ENCODE assay signal across 8 mouse cellular contexts in genomic region chr10:78438094-78438493, GRCm38 (mm10). TPM values are rescaled to one million over a fixed set of nuclear protein-coding genes. Genes with fewer than 3 reads are reported as not detected.
DNase-seq lines count a peak whose midpoint lies in the region; ATAC-seq lines count a peak whose summit lies in the region.

No protein-coding gene starts in this region.

- no peak overlapping the region for H3K9ac ChIP-seq in forebrain, embryonic 12.5 days
- H3K9ac ChIP-seq in hindbrain, embryonic 13.5 days = no peak overlapping the region

- H3K4me3 ChIP-seq in forebrain, embryonic 12.5 days (replicated peaks) = no peak overlapping the region
- no peak overlapping the region for H3K4me3 ChIP-seq in hindbrain, embryonic 13.5 days
- H3K4me3 ChIP-seq in midbrain, embryonic 10.5 days = no peak overlapping the region

- peak; percentile 65 for DNase-seq in Muller cell, postnatal 12 days (ENCODE audit: inconsistent ontology term)
- peak; percentile 55 for DNase-seq in c-Kit-positive CD71-negative TER-119-negative erythroid progenitor cells, embryonic 14.5 days (ENCODE audit: low read depth)
- DNase-seq in left cerebral cortex, adult 18-20 months (ENCODE audit: low spot score in 2 of 2) = peak; percentile 83 to 90
- peak; percentile 75 for DNase-seq in midbrain, embryonic 10.5 days (ENCODE audit: low spot score)
- DNase-seq in right cerebral cortex, postnatal 14 days = peak; percentile 88
- peak; percentile 84 for DNase-seq in urinary bladder, postnatal 25 days (ENCODE audit: low spot score)

- H3K27me3 ChIP-seq in forebrain, embryonic 12.5 days = peaks cover 5% of the 10 kb centered on the region; the same call in 1 of the 2 replicates
- H3K27me3 ChIP-seq in hindbrain, embryonic 13.5 days = no peaks in the 10 kb centered on the region
- no peaks in the 10 kb centered on the region for H3K27me3 ChIP-seq in midbrain, embryonic 10.5 days (ENCODE audit: low read depth, poor library complexity, severe bottlenecking)

- no peaks in the 10 kb centered on the region for H3K9me3 ChIP-seq in forebrain, embryonic 12.5 days
- H3K9me3 ChIP-seq in hindbrain, embryonic 13.5 days = no peaks in the 10 kb centered on the region
- H3K9me3 ChIP-seq in midbrain, embryonic 10.5 days (replicated peaks) = no peaks in the 10 kb centered on the region

- ATAC-seq in forebrain, embryonic 12.5 days (ENCODE audit: low FRiP score) = peak; percentile 53
- peak; percentile 17; the same call in 1 of the 2 replicates for ATAC-seq in hindbrain, embryonic 13.5 days (ENCODE audit: low FRiP score)

- 20% methylated on average over 5 of the region's 5 CpGs for WGBS in forebrain, embryonic 12.5 days
- WGBS in hindbrain, embryonic 13.5 days = 20% methylated on average over 5 of the region's 5 CpGs
- WGBS in midbrain, embryonic 10.5 days = 16% methylated on average over 5 of the region's 5 CpGs

- H3K36me3 ChIP-seq in forebrain, embryonic 12.5 days (replicated peaks) = no peaks in the 10 kb centered on the region; the same call in 1 of the 2 replicates
- peaks cover 22% of the 10 kb centered on the region for H3K36me3 ChIP-seq in hindbrain, embryonic 13.5 days
- H3K36me3 ChIP-seq in midbrain, embryonic 10.5 days = peaks cover 9% of the 10 kb centered on the region

- H3K27ac ChIP-seq in forebrain, embryonic 12.5 days = no peak overlapping the region
- H3K27ac ChIP-seq in hindbrain, embryonic 13.5 days = peak overlapping the region; percentile 62; the same call in 1 of the 2 replicates
- no peak overlapping the region for H3K27ac ChIP-seq in midbrain, embryonic 10.5 days (replicated peaks)

- no peak overlapping the region for H3K4me2 ChIP-seq in forebrain, embryonic 12.5 days
- no peak overlapping the region for H3K4me2 ChIP-seq in hindbrain, embryonic 13.5 days

- H3K4me1 ChIP-seq in forebrain, embryonic 12.5 days = no peaks in the 10 kb centered on the region
- H3K4me1 ChIP-seq in hindbrain, embryonic 13.5 days (replicated peaks) = no peaks in the 10 kb centered on the region
- H3K4me1 ChIP-seq in midbrain, embryonic 10.5 days = no peaks in the 10 kb centered on the region

RNA-seq across cellular contexts. Expression of gene Cstb, which starts 12.6 kb away (rescaled TPM):
- 118 and 120 TPM in 2 replicates for polyA plus RNA-seq in forebrain, embryonic 12.5 days (2016; fragmentation: Nextera tagmentation; extraction: Ambion mirVana)
- polyA plus RNA-seq in hindbrain, embryonic 13.5 days (2015; fragmentation: Nextera tagmentation; extraction: Ambion mirVana) = 93.9 and 105 TPM in 2 replicates
- total RNA-seq in left cerebral cortex, adult 18-20 months (2021) = 10 to 100 TPM; 38.5 to 40.4 TPM
- 112 and 114 TPM in 2 replicates for polyA plus RNA-seq in midbrain, embryonic 10.5 days (2016; fragmentation: Nextera tagmentation; extraction: Ambion mirVana)

RNA-seq across cellular contexts. Expression of gene Rrp1, which starts 25.3 kb away (rescaled TPM):
- polyA plus RNA-seq in forebrain, embryonic 12.5 days (2016; fragmentation: Nextera tagmentation; extraction: Ambion mirVana) = 326 and 329 TPM in 2 replicates
- 385 and 394 TPM in 2 replicates for polyA plus RNA-seq in hindbrain, embryonic 13.5 days (2015; fragmentation: Nextera tagmentation; extraction: Ambion mirVana)
- 100 to 1,000 TPM; 362 to 368 TPM for total RNA-seq in left cerebral cortex, adult 18-20 months (2021)
- 319 and 355 TPM in 2 replicates for polyA plus RNA-seq in midbrain, embryonic 10.5 days (2016; fragmentation: Nextera tagmentation; extraction: Ambion mirVana)

RNA-seq across cellular contexts. Expression of gene Pdxk, which starts 26.7 kb away (rescaled TPM):
- 9.0 and 10.0 TPM in 2 replicates for polyA plus RNA-seq in forebrain, embryonic 12.5 days (2016; fragmentation: Nextera tagmentation; extraction: Ambion mirVana)
- 19.2 and 20.1 TPM in 2 replicates for polyA plus RNA-seq in hindbrain, embryonic 13.5 days (2015; fragmentation: Nextera tagmentation; extraction: Ambion mirVana)
- 100 to 1,000 TPM; 124 to 128 TPM for total RNA-seq in left cerebral cortex, adult 18-20 months (2021)
- polyA plus RNA-seq in midbrain, embryonic 10.5 days (2016; fragmentation: Nextera tagmentation; extraction: Ambion mirVana) = 10.5 and 11.1 TPM in 2 replicates
